Comparison of ENCODE assay signal across 8 mouse cellular contexts in the genomic region with DNA sequence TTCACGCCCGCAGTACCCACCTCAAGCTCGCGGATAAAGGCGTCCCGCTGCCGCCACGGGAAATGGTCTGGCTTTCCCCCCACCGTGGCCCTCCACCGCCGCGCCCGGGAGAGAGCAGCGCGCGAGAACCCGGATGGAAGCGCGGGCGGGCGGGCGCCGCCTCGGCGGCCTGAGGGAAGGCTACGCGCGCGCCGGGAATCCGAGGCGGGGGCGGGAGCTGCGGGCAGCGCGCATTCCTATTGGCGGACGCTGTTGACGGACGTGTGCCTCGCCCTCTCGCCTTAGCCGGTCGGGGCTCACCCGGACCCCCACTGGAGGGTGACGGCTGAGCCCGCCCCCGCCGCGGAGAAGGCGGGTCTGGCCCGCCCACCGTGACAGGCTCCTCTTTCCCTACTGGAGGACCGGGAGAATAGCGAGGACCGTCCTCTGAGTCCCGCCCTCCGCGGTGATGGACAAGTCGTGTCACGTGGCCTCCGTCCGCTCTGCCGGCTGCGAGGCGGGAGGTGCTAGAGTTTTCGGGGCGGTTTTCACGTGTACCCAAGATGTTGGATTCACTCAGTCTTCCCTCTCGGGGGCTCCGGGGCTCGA. TPM values are rescaled to one million over a fixed set of nuclear protein-coding genes. Genes with fewer than 3 reads are reported as not detected.
DNase-seq lines count a peak whose midpoint lies in the region; ATAC-seq and TF ChIP-seq lines count a peak whose summit lies in the region.

No protein-coding gene starts in this region.

- H3K36me3 ChIP-seq in ES-E14 (ENCODE audit: control insufficient read depth, insufficient read depth, low read length, poor library complexity, severe bottlenecking) = no peaks in the 10 kb centered on the region
- H3K36me3 ChIP-seq in forebrain, embryonic 15.5 days = no peaks in the 10 kb centered on the region

- no peaks in the 10 kb centered on the region for H3K27me3 ChIP-seq in forebrain, embryonic 15.5 days

- H3K27ac ChIP-seq in ES-E14 (ENCODE audit: insufficient read depth, low read depth, low read length, poor library complexity, severe bottlenecking) = peak overlapping the region; percentile 99
- H3K27ac ChIP-seq in forebrain, embryonic 15.5 days (replicated peaks) = peak overlapping the region; percentile 99

- in situ Hi-C loops in ES-E14 (cut with MboI; ENCODE audit: low sequenced_read_pairs in 2 of 2, unreplicated experiment in 2 of 2) = no loop called here

- H3K9ac ChIP-seq in ES-E14 (ENCODE audit: insufficient read depth, low read depth, low read length, poor library complexity, severe bottlenecking) = peak overlapping the region; percentile 100
- H3K9ac ChIP-seq in forebrain, embryonic 15.5 days (replicated peaks) = peak overlapping the region; percentile 92

- peak overlapping the region; percentile 93 to 97 for H3K4me3 ChIP-seq in ES-E14 (ENCODE audit: insufficient read depth in 1 of 2, low read depth in 1 of 2, low read length in 2 of 2, poor library complexity in 1 of 2, severe bottlenecking in 1 of 2)
- H3K4me3 ChIP-seq in forebrain, embryonic 15.5 days = peak overlapping the region; percentile 95
- peak overlapping the region; percentile 94 for H3K4me3 ChIP-seq in lung, adult 2 months (replicated peaks; ENCODE audit: extremely low read depth, low read depth, low read length)

- TF ChIP-seq POLR2A in lung, adult 2 months (IDR thresholded peaks at IDR 0.05; ENCODE audit: borderline replicate concordance, extremely low read depth, low read depth, low read length) = peak; percentile 77; the same call in 1 of the 2 replicates

- intact Hi-C loops in heart, postnatal 25 days (cut with DNase I) = loop anchor here (10.0 kb wide), 2 partner anchors 328 to 418 kb away; a partner anchor contains a TSS

- peak; percentile 95 for DNase-seq in ES-E14 (ENCODE audit: low read depth, low spot score)
- DNase-seq in cerebellum, adult 11-12 months = peak; percentile 100
- peak; percentile 100 for DNase-seq in heart, postnatal 25 days (ENCODE audit: low spot score)
- peak; percentile 100 for DNase-seq in layer of hippocampus, adult 18-20 months (ENCODE audit: low spot score in 2 of 2)
- peak; percentile 100 for DNase-seq in lung, adult 2 months
- DNase-seq in thymus, adult 18-20 months = peak; percentile 99

- H3K4me2 ChIP-seq in forebrain, embryonic 15.5 days (replicated peaks) = peak overlapping the region; percentile 59

- peak; percentile 98 for ATAC-seq in forebrain, embryonic 15.5 days (replicated peaks)
- peak; percentile 87 for ATAC-seq in neutrophil, adult 5-6 weeks (ENCODE audit: extremely low read depth, insufficient number of reproducible peaks, low FRiP score, poor library complexity, severe bottlenecking)

- H3K4me1 ChIP-seq in ES-E14 (ENCODE audit: control insufficient read depth in 2 of 2, insufficient read depth in 2 of 2, low read length in 2 of 2, poor library complexity in 1 of 2) = peaks cover 0 to 3% of the 10 kb centered on the region in 2 experiments; a peak in 1 of 4 replicates
- peaks cover 36% of the 10 kb centered on the region for H3K4me1 ChIP-seq in forebrain, embryonic 15.5 days
- H3K4me1 ChIP-seq in lung, adult 2 months (ENCODE audit: control insufficient read depth, insufficient read depth, low read length) = peaks cover 5% of the 10 kb centered on the region

- no peak for TF ChIP-seq CTCF in lung, adult 2 months (IDR thresholded peaks at IDR 0.05; ENCODE audit: insufficient read depth, low read length)

- WGBS in forebrain, embryonic 15.5 days = under 1% methylated on average over 71 of the region's 72 CpGs
- WGBS in lung, adult 2 months = under 1% methylated on average over 68 of the region's 72 CpGs

- H3K9me3 ChIP-seq in ES-E14 (ENCODE audit: control insufficient read depth, insufficient read depth, low read depth, low read length) = no peaks in the 10 kb centered on the region
- H3K9me3 ChIP-seq in forebrain, embryonic 15.5 days = no peaks in the 10 kb centered on the region

TF ChIP-seq in ES-E14, 5 proteins besides CTCF, POLR2A, EP300 and RAD21:
- TF ChIP-seq ZNF384 (IDR thresholded peaks at IDR 0.05; ENCODE audit: low read depth, low read length) (no peak), MAFK (IDR thresholded peaks at IDR 0.05; ENCODE audit: insufficient read depth, low read depth, low read length) (no peak), CHD2 (IDR thresholded peaks at IDR 0.05; ENCODE audit: low read depth, low read length) (peak; percentile 82), HCFC1 (IDR thresholded peaks at IDR 0.05; ENCODE audit: borderline replicate concordance, insufficient read depth, low read length) (peak; percentile 37; the same call in 1 of the 2 replicates), ZC3H11A (IDR thresholded peaks at IDR 0.05; ENCODE audit: borderline replicate concordance, low read depth, low read length) (no peak)

RNA-seq across cellular contexts. Expression of a gene that starts 33.1 kb away (rescaled TPM):
- 0.27 TPM in 1 of 2 replicates, not detected in the other for total RNA-seq in ES-E14 (2012; rRNA removed)
- polyA plus RNA-seq in forebrain, embryonic 15.5 days (2015; fragmentation: Nextera tagmentation; extraction: Ambion mirVana) = 3.1 and 3.3 TPM in 2 replicates
- not detected for total RNA-seq in heart, postnatal 25 days (2021)
- total RNA-seq in layer of hippocampus, adult 18-20 months (2021) = 1 to 10 TPM; 1.5 to 3.5 TPM
- polyA plus RNA-seq in lung, adult 2 months (2012; rRNA removed) = not detected in 2 replicates
- total RNA-seq in neutrophil, adult 5-6 weeks (2017) = 0.93 TPM in 1 of 2 replicates, not detected in the other

RNA-seq across cellular contexts. Expression of a gene that starts 33.2 kb away (rescaled TPM):
- 6.6 and 8.1 TPM in 2 replicates for total RNA-seq in ES-E14 (2012; rRNA removed)
- 6.8 and 10.2 TPM in 2 replicates for polyA plus RNA-seq in forebrain, embryonic 15.5 days (2015; fragmentation: Nextera tagmentation; extraction: Ambion mirVana)
- total RNA-seq in heart, postnatal 25 days (2021) = 1 to 10 TPM; 4.6 to 5.0 TPM
- 10 to 100 TPM; 19.4 to 24.9 TPM for total RNA-seq in layer of hippocampus, adult 18-20 months (2021)
- 7.7 and 8.9 TPM in 2 replicates for polyA plus RNA-seq in lung, adult 2 months (2012; rRNA removed)
- 26.3 and 27.5 TPM in 2 replicates for total RNA-seq in neutrophil, adult 5-6 weeks (2017)

Comparison
In these comparisons a context has a peak if more than half of its experiments do, and no peak if none do; other contexts are left out.
1. Peak in every context shown above with its lines: DNase-seq, ATAC-seq, H3K4me3 ChIP-seq and H3K27ac ChIP-seq.